Mouse (Mus musculus) splenic B cell, adult 2 months (primary cell): ENCODE results near the gene Rab13.
"Not testable (repeated sequence)": the region's sequence is repeated elsewhere in the genome, so short reads cannot be mapped to it uniquely, and the experiment has no call there.

Source experiments
- DNase-seq: peaks from one replicate; pipeline ENCODE4 v3.0.0-alpha.2; 2011; ENCODE audit warnings: low read depth, low spot score
- H3K27me3 ChIP-seq: 2 replicates; pipeline ENCODE4 v1.6.1; 2012; ENCODE audit warnings: mild to moderate bottlenecking, low read length, moderate library complexity, mixed read lengths; ENCODE audit not compliant: control insufficient read depth, poor library complexity, insufficient read depth, severe bottlenecking
- H3K36me3 ChIP-seq: 2 replicates; pipeline ENCODE4 v1.6.1; 2012; ENCODE audit warnings: mild to moderate bottlenecking, low read length, moderate library complexity, mixed read lengths; ENCODE audit not compliant: control insufficient read depth, poor library complexity, insufficient read depth, severe bottlenecking

Gene Rab13

GRCm38 (mm10) chr3:90247630-90247959, 34.1 kb downstream of the Rab13 start:
- Histone ChIP-seq H3K36me3 (peaks cover 2% of the 10 kb centered on the region; the same call in 1 of the 2 replicates), H3K27me3 (no peaks in the 10 kb centered on the region)
- no peak for DNase-seq

GRCm38 (mm10) chr3:90247960-90248745, 34.7 kb downstream of the Rab13 start, which contains the start of gene Slc39a1:
Slc39a1 (plus strand) TSS chr3:90248172.
- H3K36me3 ChIP-seq: peaks cover 2% of the 10 kb centered on the region; the same call in 1 of the 2 replicates
- H3K27me3 ChIP-seq: no peaks in the 10 kb centered on the region
- DNase-seq: peak; percentile 90

- peak; percentile 29 for DNase-seq
- peaks cover 2% of the 10 kb centered on the region; the same call in 1 of the 2 replicates for H3K36me3 ChIP-seq
- no peaks in the 10 kb centered on the region for H3K27me3 ChIP-seq
These were observed 35.2 kb downstream of the Rab13 start for GRCm38 (mm10) chr3:90248746-90249100.

GRCm38 (mm10) chr3:90250791-90251190, 37.3 kb downstream of the Rab13 start:
- DNase-seq: no peak
- Histone ChIP-seq H3K36me3 (peaks cover 2% of the 10 kb centered on the region; the same call in 1 of the 2 replicates), H3K27me3 (no peaks in the 10 kb centered on the region)

- DNase-seq, H3K27me3 ChIP-seq: not testable (repeated sequence)
These were observed 38.3 kb downstream of the Rab13 start for GRCm38 (mm10) chr3:90251731-90252226.

GRCm38 (mm10) chr3:90252659-90253058, 39.2 kb downstream of the Rab13 start:
- H3K27me3 ChIP-seq, DNase-seq, H3K36me3 ChIP-seq: not testable (repeated sequence)

More at GRCm38 (mm10) chr3:90251731-90252226, 38.3 kb downstream of the Rab13 start:
- H3K36me3 ChIP-seq: not testable (repeated sequence)

- H3K36me3 ChIP-seq, DNase-seq, H3K27me3 ChIP-seq: not testable (repeated sequence)
These were observed 39.7 kb downstream of the Rab13 start for GRCm38 (mm10) chr3:90253174-90253573.

- DNase-seq: peak; percentile 94
- H3K36me3 ChIP-seq: peaks cover 2% of the 10 kb centered on the region; the same call in 1 of the 2 replicates
- H3K27me3 ChIP-seq: no peaks in the 10 kb centered on the region
These were observed 40.3 kb downstream of the Rab13 start, which contains the start of gene Crtc2 for GRCm38 (mm10) chr3:90253653-90254418. Crtc2 (plus strand) TSS chr3:90254163.

- Histone ChIP-seq H3K27me3 (no peaks in the 10 kb centered on the region), H3K36me3 (peaks cover 5% of the 10 kb centered on the region)
- peak; percentile 30 for DNase-seq
These were observed 41.1 kb downstream of the Rab13 start for GRCm38 (mm10) chr3:90254419-90255193.

- Histone ChIP-seq H3K27me3 (no peaks in the 10 kb centered on the region), H3K36me3 (peaks cover 7% of the 10 kb centered on the region)
- DNase-seq: no peak
These were observed 41.7 kb downstream of the Rab13 start for GRCm38 (mm10) chr3:90255194-90255565.

GRCm38 (mm10) chr3:90255784-90256353, 42.4 kb downstream of the Rab13 start:
- no peaks in the 10 kb centered on the region for H3K27me3 ChIP-seq
- peaks cover 10% of the 10 kb centered on the region for H3K36me3 ChIP-seq
- no peak for DNase-seq

GRCm38 (mm10) chr3:90256731-90257530, 43.4 kb downstream of the Rab13 start:
- Histone ChIP-seq H3K36me3 (peaks cover 15% of the 10 kb centered on the region), H3K27me3 (no peaks in the 10 kb centered on the region)
- DNase-seq: no peak

GRCm38 (mm10) chr3:90258521-90258920, 45.0 kb downstream of the Rab13 start:
- no peaks in the 10 kb centered on the region for H3K27me3 ChIP-seq
- no peak for DNase-seq

More at GRCm38 (mm10) chr3:90258521-90258920, 45.0 kb downstream of the Rab13 start:
- H3K36me3 ChIP-seq: peaks cover 19% of the 10 kb centered on the region
